Mouse (Mus musculus): ENCODE data around the gene Akr1c21.

Gene Akr1c21

DNA sequence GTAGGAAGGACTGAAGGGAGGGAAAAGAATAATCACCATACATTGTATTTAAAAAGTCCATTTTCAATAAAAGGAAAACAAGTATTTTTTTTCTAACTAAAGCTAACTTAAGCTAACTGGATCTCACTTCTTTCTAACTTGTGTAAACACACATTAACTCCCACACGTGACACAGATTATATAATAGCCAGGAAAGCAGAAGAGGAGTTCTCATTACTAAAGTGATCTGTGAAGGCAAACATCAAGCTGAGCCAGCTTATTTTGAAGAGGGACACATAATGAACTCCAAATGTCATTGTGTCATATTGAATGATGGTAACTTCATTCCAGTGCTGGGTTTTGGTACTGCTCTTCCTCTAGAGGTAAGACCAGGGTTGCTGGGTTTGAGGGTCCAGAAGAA, at the start of gene Akr1c21:
Gene Akr1c21, plus strand, starts transcription at position 205 of the 400 bp plus-strand sequence.
- no peak for TF ChIP-seq GATA4 (IDR thresholded peaks at IDR 0.05; ENCODE audit: insufficient replicate concordance, low read length)

DNA sequence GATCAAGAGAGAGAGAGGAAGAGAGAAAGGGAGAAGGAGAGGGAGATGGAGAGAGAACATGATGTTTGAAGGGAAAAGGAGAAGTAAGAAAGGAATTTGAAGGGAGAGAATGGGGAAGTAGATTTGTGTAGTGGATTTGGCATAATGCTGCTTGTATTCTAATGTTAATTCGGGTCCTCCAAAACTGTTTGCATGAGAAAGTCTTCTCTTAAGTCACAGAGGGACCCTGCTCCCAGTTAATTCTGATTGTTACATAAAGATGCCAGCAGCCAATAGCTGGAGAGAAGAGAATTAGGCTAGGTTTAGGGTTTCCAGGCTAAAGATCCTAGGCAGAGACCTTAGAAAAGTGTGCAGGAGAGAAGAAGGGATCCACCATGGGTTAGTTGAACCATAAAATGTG, 14.7 kb upstream of the Akr1c21 start:
- TF ChIP-seq GATA4 (IDR thresholded peaks at IDR 0.05; ENCODE audit: insufficient replicate concordance, low read length): no peak

DNA sequence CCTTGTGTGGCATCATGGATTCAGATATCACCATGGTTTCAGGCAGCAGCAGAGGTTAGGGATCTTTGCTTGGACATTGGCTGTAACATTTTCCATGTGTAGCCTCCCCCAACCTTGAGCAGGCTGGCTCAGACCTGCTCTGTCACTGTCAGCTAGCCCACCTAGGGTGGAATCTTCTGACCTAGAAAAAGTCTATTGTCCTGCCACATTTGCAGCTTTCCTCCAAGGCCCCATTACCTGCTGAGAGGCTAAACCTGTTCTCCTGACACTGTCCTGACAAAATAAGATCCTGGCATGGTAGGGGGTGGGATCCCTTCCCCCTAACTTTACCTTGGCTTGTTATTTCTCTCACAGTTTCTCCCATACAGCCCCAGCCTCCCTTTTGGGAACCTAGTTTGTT, 13.4 kb upstream of the Akr1c21 start:
- no peak for TF ChIP-seq GATA4 (IDR thresholded peaks at IDR 0.05; ENCODE audit: insufficient replicate concordance, low read length)

DNA sequence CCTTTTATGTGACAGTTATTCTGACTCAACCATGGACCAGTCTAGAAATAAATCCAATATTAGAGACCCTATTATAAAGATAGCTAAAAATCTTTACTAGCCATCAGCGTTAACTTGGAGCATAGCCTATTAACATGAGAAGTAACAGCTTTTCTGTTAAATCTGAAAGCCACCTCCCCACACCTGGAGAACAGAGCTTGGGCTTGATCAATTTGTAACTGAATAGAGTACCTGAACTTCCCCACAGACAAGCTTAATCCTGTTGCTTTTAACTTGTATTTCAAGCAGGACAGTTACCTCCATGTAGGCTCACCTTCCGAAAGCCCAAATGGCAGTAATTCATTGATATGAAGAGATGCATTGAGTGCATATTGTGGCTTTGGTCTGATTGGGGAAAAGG, 7.9 kb upstream of the Akr1c21 start:
- no peak for TF ChIP-seq GATA4 (IDR thresholded peaks at IDR 0.05; ENCODE audit: insufficient replicate concordance, low read length)

DNA sequence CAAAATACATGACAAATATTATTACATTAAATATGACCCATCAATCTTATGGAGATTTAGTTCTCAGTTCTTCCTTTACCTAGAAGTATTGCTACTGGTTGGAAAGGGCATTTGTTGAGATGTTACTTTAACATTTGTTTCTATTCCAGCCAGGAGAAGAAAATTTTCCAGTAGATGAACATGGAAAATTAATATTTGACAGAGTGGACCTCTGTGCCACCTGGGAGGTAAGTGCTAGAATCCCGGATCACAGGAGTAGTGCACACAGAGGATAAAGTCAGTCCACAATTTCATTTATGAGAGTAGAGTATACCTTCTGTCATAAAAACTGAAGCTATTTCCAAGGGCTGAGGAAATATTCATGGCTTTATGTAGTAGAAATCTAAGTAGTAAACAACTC, 3.0 kb downstream of the Akr1c21 start:
- TF ChIP-seq GATA4 (IDR thresholded peaks at IDR 0.05; ENCODE audit: insufficient replicate concordance, low read length): no peak

DNA sequence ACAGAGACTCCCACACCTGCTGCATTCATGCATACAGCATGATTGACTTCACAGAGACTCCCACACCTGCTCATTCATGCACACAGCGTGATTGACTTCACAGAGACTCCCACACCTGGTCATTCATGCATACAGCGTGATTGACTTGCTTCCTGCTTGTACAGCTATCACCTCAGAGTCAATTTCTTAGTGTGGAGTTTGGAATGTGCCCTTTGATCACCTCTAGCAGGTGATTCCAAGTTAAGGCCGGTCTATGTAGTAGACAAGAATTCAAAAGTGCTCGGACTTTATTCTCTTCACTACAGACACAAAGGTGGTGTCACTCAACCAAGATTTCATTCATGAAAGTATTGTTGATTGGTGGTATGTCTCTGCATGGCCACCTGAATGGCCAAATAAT, 32.9 kb downstream of the Akr1c21 start:
- no peak for TF ChIP-seq GATA4 (IDR thresholded peaks at IDR 0.05; ENCODE audit: insufficient replicate concordance, low read length)

DNA sequence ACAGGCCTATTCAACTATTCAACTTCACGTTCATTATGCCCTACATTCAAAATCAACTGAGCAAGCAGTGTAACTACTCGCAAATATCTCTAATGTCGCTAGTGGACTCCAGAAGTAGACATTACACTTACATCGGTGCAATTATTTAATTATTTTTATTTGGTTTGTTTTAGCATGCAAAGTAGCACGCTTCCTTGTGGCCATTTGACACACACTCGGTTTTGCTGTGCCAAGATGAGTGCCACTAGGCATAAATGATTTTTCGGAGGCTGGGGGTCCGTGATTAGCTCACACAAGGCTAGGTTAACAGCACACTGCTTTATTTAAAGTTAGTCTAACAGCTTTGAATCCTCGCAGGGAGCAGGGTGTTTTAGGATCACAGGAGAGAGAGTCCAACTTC, 34.7 kb downstream of the Akr1c21 start:
- TF ChIP-seq GATA4 (IDR thresholded peaks at IDR 0.05; ENCODE audit: insufficient replicate concordance, low read length): no peak

DNA sequence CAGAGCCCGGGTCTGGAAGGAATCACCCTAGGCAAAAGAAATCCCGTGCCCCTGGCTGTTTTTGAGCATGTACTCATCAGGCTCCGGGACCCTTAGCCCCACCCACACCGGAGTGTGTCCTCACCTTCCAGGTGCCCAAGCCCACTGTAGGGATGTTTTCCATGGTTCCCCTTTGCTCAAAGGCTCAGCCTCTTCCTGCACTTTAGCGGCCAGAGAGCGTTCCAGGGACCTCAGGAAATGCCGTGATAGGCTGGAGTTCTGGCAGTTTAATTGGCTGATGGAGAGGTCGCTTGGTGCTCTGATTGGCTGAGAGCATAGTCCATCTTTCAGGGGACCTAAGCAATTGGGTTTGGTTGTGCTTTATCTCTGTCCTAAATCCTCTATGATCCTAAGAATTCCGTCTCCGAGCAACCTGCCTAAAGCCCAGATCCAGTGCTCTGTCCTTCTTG, 35.1 kb downstream of the Akr1c21 start, which contains the start of gene Akr1e1:
Gene Akr1e1, minus strand, starts transcription at position 214 of the 449 bp plus-strand sequence.
- peak; percentile 80; the same call in 1 of the 2 replicates for TF ChIP-seq GATA4 (IDR thresholded peaks at IDR 0.05; ENCODE audit: insufficient replicate concordance, low read length)

DNA sequence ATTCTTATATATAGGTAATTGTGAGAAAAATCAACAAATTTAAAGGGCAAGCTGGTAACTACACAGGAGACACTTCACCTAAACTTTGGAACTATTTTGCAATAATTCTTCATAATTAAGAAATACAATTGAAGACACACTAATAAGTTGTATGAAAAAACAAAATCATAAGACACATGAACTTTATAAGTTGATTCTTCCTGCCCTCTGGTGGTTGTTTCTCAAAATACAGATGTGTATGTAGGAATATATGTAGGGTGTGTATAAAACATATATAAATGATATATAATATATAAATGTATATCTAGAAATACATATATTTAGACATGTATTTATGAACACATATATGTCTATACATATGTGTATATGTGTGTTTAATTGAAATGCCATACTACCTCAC, 37.0 kb downstream of the Akr1c21 start:
- TF ChIP-seq GATA4 (IDR thresholded peaks at IDR 0.05; ENCODE audit: insufficient replicate concordance, low read length): no peak
